Mouse (Mus musculus) left cerebral cortex, postnatal 10 days (tissue): Measurements from ENCODE around the gene 0610040J01Rik. TPM values are rescaled to one million over a fixed set of nuclear protein-coding genes. Genes with fewer than 3 reads are reported as not detected.
A peak's percentile ranks its signal among the peaks of the same experiment; 100 is the strongest.

Source experiments
- DNase-seq, 2 experiments: peaks; one replicate each; pipeline ENCODE4 v3.0.0; 2021 to 2022; ENCODE audit warnings: low spot score in 2 of 2, mixed read lengths in 1 of 2; ENCODE audit errors: extremely low spot score in 1 of 2
- intact Hi-C: fragments of 180-260 bp; cut with DNase I; formaldehyde crosslinking; loops from one replicate; pipeline ENCODE4 v1.15.1; 2025
- total RNA-seq, 2 experiments: library from RNA; stranded (reverse); gene quantifications; 2 replicates each; pipeline ENCODE4 v1.2.3; 2021

0610040J01Rik gene
- total RNA-seq, 2 experiments from 2014 or later: 5.9 to 6.8 TPM

- intact Hi-C loops: loop anchor here (10.0 kb wide), 1 partner anchor 449 kb away; no protein-coding TSS in a partner anchor
These were observed 13.7 kb downstream of the 0610040J01Rik start for GRCm38 (mm10) chr5:63825881-63826280.

DNA sequence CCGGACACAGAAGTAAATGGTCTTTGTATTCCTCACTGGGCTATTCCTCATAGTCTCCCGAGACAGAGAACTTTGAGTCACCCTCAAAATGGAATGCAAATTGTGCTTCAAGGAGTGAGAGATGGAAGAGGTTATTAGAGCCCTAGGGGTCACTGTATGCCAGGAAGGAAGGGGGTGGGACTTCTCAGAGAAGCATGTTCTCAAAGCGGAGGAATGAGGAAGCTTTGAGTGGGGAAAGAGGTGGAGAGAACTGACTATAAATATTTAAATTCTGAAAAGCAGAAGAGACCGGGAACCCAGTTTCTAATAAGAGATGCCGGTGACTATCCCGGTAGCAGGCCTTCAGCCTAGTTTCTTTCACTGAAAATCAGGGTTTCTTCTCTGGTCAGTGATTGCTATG, 14.8 kb downstream of the 0610040J01Rik start:
- no peak for DNase-seq
- intact Hi-C loops: loop anchor here (10.0 kb wide), 1 partner anchor 448 kb away; no protein-coding TSS in a partner anchor

More at GRCm38 (mm10) chr5:63825881-63826280, 13.7 kb downstream of the 0610040J01Rik start:
- no peak for DNase-seq

DNA sequence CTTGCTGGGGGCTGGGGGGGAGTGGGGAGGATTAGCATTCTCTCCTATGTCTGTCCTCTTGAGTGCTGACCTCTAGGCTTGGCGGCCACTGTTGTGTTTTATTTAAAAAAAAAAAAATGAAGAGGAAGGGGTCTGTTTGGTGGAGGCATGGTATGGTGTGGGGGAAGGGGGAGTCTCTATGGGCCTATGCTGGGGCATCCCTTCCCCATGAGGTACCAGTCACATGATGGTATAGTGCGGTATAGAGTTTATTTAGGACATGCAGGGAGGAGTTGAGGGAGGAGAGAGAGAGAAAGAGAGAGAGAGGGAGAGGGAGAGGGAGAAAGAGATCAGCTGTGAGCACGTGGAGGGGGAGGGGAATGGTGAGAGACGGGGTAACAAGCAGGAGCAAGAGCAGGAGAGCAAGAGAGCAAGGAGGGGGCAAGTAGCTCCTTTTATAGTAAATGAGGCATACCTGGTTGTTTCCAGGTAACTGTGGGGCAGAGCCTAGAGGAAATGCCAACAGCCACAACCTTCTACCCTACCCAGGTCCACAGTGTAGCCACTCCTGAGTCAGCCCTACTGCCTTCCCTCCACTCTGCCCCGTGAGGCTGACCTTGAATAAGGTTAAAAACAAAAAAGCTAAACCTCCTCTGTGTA, 15.4 kb downstream of the 0610040J01Rik start:
- DNase-seq: no peak
- intact Hi-C loops: loop anchor here (10.0 kb wide), 1 partner anchor 447 kb away; no protein-coding TSS in a partner anchor

DNA sequence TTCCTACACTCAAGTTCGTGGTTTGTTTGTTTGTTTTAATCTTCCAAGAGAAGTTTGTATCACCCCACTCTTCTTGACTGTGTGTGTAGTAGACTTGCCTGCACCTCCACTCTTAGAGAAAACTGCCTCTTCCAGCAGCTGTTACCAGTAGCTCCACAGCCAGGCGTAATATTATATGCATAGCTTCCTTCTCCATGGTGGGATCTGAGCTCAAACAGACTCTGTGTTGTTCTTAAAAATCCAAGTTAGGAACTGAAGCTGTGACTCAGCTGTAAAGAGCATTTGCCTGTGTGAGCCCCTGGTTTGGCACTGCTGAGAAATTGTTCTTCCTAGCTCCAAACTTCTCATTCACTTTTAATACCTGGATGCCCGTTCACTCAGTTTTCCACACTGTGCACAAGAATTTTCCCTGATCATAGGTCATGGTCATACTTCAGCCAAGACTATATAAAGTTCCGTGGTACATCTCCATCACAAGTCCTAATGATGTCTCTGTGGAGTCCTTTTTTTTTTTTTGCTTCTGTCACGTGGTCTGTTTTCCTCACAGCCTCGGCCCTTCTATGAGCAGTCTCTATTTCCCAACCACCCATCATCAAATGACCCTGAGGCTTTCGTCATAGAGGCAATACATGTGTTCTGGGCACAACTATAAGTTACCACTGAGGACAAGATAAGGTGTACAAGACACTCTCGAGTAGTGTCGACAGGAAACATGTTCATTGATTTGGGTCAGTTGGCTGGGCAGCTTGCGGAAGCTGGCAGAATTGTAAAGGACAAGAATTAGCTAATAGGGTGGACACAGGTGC, 16.4 kb downstream of the 0610040J01Rik start:
- DNase-seq: no peak
- intact Hi-C loops: loop anchor here (10.0 kb wide), 1 partner anchor 446 kb away; no protein-coding TSS in a partner anchor

DNA sequence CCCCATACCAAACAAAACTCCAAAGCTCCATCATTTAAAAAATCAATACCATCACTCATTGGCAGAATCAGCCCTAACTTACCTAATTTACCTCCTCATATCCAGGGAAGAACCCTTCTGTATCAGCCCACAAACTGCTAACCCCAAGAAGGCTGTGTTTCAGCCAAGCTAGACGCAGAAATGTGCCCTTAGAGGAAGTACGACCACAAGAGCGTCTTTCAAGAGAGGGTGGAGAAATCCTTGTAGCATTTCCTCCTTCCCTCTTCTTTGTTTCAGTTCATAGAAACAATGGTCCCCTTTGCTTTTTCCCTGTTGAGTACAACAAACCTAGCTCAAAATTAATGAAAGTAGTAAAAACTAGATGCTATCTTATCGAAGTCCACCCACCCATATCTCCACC, 18.9 kb downstream of the 0610040J01Rik start:
- intact Hi-C loops: no loop called here
- no peak for DNase-seq

DNA sequence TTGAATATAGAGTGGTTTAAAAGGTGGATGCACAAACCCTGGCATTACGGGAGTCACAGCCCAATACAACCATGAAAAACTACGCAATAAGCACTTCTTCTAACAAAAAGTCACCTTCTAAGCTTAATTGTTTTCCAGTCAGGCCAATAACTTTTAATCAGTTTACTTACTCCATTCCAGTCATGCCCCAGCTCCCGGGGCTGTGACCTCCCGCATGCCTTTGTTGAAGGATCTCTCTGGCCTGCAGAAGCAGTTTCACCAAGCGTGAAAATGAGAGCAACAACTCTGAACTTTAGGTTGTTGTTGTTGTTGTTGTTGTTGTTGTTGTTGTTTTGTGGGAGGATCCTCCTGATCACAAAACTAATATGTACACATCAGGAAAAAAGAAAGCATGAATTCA, 21.8 kb downstream of the 0610040J01Rik start:
- intact Hi-C loops: no loop called here
- DNase-seq: no peak

GRCm38 (mm10) chr5:63834435-63834834, 22.3 kb downstream of the 0610040J01Rik start:
- DNase-seq: no peak
- intact Hi-C loops: no loop called here

- intact Hi-C loops: no loop called here
These were observed 25.0 kb downstream of the 0610040J01Rik start for GRCm38 (mm10) chr5:63837115-63837514.

GRCm38 (mm10) chr5:63837851-63838250, 25.7 kb downstream of the 0610040J01Rik start:
- no peak for DNase-seq
- intact Hi-C loops: no loop called here

More at GRCm38 (mm10) chr5:63837115-63837514, 25.0 kb downstream of the 0610040J01Rik start:
- DNase-seq: no peak

GRCm38 (mm10) chr5:63839801-63840416, 27.7 kb downstream of the 0610040J01Rik start:
- DNase-seq: no peak
- intact Hi-C loops: no loop called here

DNA sequence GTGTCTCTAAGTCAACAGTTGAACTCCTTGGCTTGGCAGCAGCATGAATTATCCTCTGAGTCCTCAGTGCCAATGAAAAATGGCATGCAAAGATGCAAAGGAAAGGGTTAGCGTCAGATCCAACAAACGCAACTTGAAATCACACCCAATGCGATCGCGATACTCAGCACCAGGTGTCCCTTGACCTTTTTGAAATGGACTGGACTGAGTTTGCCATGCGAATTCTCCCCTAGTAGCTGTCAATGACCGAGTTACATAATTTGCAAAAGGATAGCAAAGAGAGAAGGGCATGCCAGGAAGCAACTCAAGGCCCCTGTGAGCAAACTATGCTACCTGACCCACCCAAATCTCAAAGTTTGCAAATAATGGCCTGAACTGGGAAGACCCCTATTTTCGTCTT, 34.9 kb downstream of the 0610040J01Rik start:
- intact Hi-C loops: no loop called here

GRCm38 (mm10) chr5:63847541-63848226, 35.5 kb downstream of the 0610040J01Rik start:
- DNase-seq: no peak
- intact Hi-C loops: no loop called here

More for the DNA sequence above, 34.9 kb downstream of the 0610040J01Rik start:
- DNase-seq: no peak

GRCm38 (mm10) chr5:63858901-63859300, 46.7 kb downstream of the 0610040J01Rik start:
- no peak for DNase-seq
- intact Hi-C loops: no loop called here

DNA sequence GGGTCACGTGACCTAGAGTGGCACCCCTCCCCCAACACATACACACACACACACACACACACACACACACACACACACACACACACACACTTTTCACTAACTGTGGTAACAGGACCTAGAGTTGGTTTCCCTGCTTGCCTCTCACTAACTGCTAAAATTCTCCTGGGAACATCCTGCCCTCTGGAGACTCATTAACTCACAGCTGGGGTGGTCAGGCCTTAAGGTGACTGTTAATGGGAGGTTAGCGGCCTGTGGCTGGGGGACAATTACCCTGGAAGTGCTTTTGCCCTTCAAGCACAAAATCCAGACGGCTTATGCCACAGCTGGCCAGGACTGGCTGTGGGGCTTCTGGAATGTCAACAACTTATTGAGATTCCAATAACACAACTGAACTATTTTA, 55.3 kb downstream of the 0610040J01Rik start:
- no peak for DNase-seq
- intact Hi-C loops: no loop called here

DNA sequence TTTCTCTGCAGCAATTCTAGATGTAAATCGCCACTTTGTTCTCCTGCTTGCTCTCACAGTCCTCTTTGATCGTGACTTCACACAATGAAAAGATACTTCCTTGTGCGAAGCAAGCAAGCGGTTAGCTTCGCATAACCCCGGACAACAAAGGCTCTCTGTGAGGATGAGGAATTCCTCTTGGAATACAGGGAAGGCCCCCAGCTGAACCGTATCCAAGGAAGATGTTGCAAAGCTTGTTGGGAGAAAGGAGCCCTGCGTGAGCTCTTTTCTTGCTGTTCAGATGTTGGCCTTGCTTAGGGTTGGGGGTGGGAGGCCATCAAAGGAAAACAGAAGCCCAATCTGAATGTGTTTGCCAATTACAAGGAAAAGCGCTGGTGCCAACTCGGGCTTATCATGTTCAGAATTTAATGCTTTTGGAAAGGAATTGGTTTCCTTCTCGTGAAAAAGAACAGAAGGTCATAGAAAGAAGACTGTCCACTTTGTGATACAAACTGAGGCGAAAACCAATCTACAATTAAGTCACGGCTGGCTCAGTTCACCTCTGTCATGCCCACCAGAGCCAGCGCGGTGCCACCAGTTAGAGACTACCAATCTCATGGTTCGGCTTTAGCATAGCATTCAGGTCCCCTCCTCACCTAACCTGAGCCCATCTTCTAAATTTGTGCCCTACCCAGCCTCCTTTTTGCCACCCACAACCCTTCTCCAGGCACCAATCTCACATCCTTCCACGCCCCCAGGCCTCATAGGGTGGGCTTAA, 60.2 kb downstream of the 0610040J01Rik start:
- peak; percentile 60 to 63 for DNase-seq
- intact Hi-C loops: no loop called here

DNA sequence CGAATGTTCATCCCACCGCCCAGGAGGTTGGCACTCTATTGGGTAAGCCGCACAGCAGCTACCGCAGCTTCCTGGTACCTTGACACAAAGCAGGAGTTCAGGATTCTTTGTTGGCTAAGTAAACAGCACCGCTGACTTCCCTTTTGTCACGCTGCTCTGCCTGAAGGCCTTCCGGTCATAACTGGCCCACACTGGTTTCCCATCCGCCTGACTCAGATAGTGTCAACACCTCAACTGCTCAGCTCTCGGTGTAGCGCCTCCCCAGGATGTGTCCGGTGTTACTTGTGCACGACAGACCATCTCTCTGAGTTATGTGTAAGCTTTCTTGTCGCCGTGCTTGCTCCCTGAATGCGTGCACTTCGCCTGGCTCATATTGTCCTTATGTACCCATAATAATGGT, 62.7 kb downstream of the 0610040J01Rik start:
- peak in 1 of 2 experiments; percentile 57 for DNase-seq
- intact Hi-C loops: no loop called here

DNA sequence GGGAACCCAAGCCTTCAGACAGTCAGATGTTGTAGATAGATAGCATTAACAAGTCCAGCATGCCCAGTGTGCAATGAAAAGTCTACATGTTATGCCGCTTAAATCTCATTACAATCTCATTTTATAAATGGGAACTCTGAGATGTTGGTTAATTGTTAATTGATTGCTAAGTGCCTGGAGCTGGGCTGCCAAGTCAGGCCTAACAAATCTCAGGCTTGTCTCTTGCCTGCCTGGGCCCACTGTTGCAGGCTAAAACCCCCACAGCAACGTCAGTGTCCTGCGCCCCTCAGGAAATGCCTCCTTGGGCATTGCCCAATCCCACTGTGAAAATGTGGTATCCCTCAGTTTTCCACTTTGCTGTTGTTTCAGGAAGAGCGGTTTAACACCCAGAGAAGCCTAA, 63.9 kb downstream of the 0610040J01Rik start:
- intact Hi-C loops: no loop called here
- DNase-seq: no peak

- no peak for DNase-seq
- intact Hi-C loops: no loop called here
These were observed 66.9 kb downstream of the 0610040J01Rik start for GRCm38 (mm10) chr5:63879026-63879425.
